Mouse (Mus musculus): ENCODE measurements around the gene Sar1a. TPM values are rescaled to one million over a fixed set of nuclear protein-coding genes. Genes with fewer than 3 reads are reported as not detected.

The Sar1a gene
- polyA plus RNA-seq (2017; shearing (Covaris generic)) = 306 TPM

GRCm38 (mm10) chr10:61680015-61680913 is at the start of gene Sar1a:
Sar1a (plus strand) TSS chr10:61680299.

GRCm38 (mm10) chr10:61647790-61648736 is 32.0 kb upstream of the Sar1a start, which contains the start of gene Ppa1:
Ppa1 (plus strand) TSS chr10:61648552.

GRCm38 (mm10) chr10:61694870-61695670 is 15.0 kb downstream of the Sar1a start, which contains the start of gene Tysnd1:
Tysnd1 (plus strand) TSS chr10:61695514.

GRCm38 (mm10) chr10:61714771-61715461 is 34.8 kb downstream of the Sar1a start, which contains the start of gene Aifm2:
Aifm2 (plus strand) TSS chr10:61715263.

Other genes with a start within 250 kb of the Sar1a start
- gene Eif4ebp2, start 227.6 kb upstream of the Sar1a start, polyA plus RNA-seq (2017; shearing (Covaris generic)) = 9.0 TPM
- gene Lrrc20, start 204.5 kb upstream of the Sar1a start, polyA plus RNA-seq (2017; shearing (Covaris generic)) = 3.7 TPM
- not detected for gene Npffr1, start 84.8 kb upstream of the Sar1a start, polyA plus RNA-seq (2017; shearing (Covaris generic))
- gene Ppa1, start 31.7 kb upstream of the Sar1a start, polyA plus RNA-seq (2017; shearing (Covaris generic)) = 42.8 TPM
- 21.5 TPM for gene Tysnd1, start 15.2 kb downstream of the Sar1a start, polyA plus RNA-seq (2017; shearing (Covaris generic))
- gene Aifm2, start 35.0 kb downstream of the Sar1a start, polyA plus RNA-seq (2017; shearing (Covaris generic)) = 3.1 TPM
- gene H2afy2, start 103.8 kb downstream of the Sar1a start, polyA plus RNA-seq (2017; shearing (Covaris generic)) = 0.18 TPM

Measured in effector memory CD4-positive, alpha-beta T cell, adult 7 months (primary cell).